Mouse (Mus musculus): ENCODE results near the gene Dnal1. TPM values are rescaled to one million over a fixed set of nuclear protein-coding genes. Genes with fewer than 3 reads are reported as not detected.

The Dnal1 gene
- polyA plus RNA-seq, 1 experiment from 2014 or later: 0.73 TPM

GRCm38 (mm10) chr12:84129931-84130330, 15.8 kb downstream of the Dnal1 start:
- H3K4me1 ChIP-seq: 0 out of 2 replicates have a peak, but pooled peaks cover 3% of the 10 kb centered on the region
- H3K27ac ChIP-seq: no peak overlapping the region
- no peaks in the 10 kb centered on the region for H3K27me3 ChIP-seq (replicated peaks)
- H3K4me2 ChIP-seq: no peak overlapping the region
- WGBS (ENCODE audit: insufficient replicate concordance): 51% methylated on average over 8 of the region's 8 CpGs
- no peaks in the 10 kb centered on the region for H3K36me3 ChIP-seq
- no peak for ATAC-seq
- H3K9me3 ChIP-seq (replicated peaks): no peaks in the 10 kb centered on the region
- H3K9ac ChIP-seq: no peak overlapping the region
- H3K4me3 ChIP-seq: no peak overlapping the region

- WGBS (ENCODE audit: insufficient replicate concordance): 57% methylated on average over 3 of the region's 3 CpGs
- Histone ChIP-seq H3K27me3 (replicated peaks) (no peaks in the 10 kb centered on the region), H3K27ac (no peak overlapping the region), H3K4me1 (0 out of 2 replicates have a peak, but pooled peaks cover 3% of the 10 kb centered on the region), H3K36me3 (no peaks in the 10 kb centered on the region), H3K4me2 (no peak overlapping the region), H3K4me3 (no peak overlapping the region), H3K9me3 (replicated peaks) (no peaks in the 10 kb centered on the region), H3K9ac (no peak overlapping the region)
- ATAC-seq: no peak
Observed at GRCm38 (mm10) chr12:84132265-84132664, 18.1 kb downstream of the Dnal1 start.

GRCm38 (mm10) chr12:84137131-84137530, 23.0 kb downstream of the Dnal1 start:
- H3K27ac ChIP-seq: no peak overlapping the region
- 86% methylated on average over 7 of the region's 7 CpGs for WGBS (ENCODE audit: insufficient replicate concordance)
- no peaks in the 10 kb centered on the region for H3K9me3 ChIP-seq (replicated peaks)
- H3K4me3 ChIP-seq: no peak overlapping the region
- no peaks in the 10 kb centered on the region for H3K27me3 ChIP-seq (replicated peaks)
- H3K36me3 ChIP-seq: no peaks in the 10 kb centered on the region
- no peak overlapping the region for H3K9ac ChIP-seq
- H3K4me2 ChIP-seq: no peak overlapping the region
- no peak for ATAC-seq
- H3K4me1 ChIP-seq: no peaks in the 10 kb centered on the region

- no peak for ATAC-seq
- 55% methylated on average over 4 of the region's 4 CpGs for WGBS (ENCODE audit: insufficient replicate concordance)
- H3K4me3 ChIP-seq: no peak overlapping the region
- no peaks in the 10 kb centered on the region for H3K9me3 ChIP-seq (replicated peaks)
- H3K27me3 ChIP-seq (replicated peaks): no peaks in the 10 kb centered on the region
- H3K27ac ChIP-seq: no peak overlapping the region
- no peaks in the 10 kb centered on the region for H3K36me3 ChIP-seq
- no peaks in the 10 kb centered on the region for H3K4me1 ChIP-seq
- H3K9ac ChIP-seq: no peak overlapping the region
- no peak overlapping the region for H3K4me2 ChIP-seq
Observed at GRCm38 (mm10) chr12:84140135-84140534, 26.0 kb downstream of the Dnal1 start.

GRCm38 (mm10) chr12:84141271-84141670, 27.1 kb downstream of the Dnal1 start:
- Histone ChIP-seq H3K4me1 (no peaks in the 10 kb centered on the region), H3K4me3 (no peak overlapping the region), H3K4me2 (no peak overlapping the region), H3K36me3 (no peaks in the 10 kb centered on the region), H3K27ac (no peak overlapping the region), H3K9me3 (replicated peaks) (no peaks in the 10 kb centered on the region), H3K27me3 (replicated peaks) (no peaks in the 10 kb centered on the region), H3K9ac (no peak overlapping the region)
- no peak for ATAC-seq
- WGBS (ENCODE audit: insufficient replicate concordance): 79% methylated on average over 4 of the region's 4 CpGs

GRCm38 (mm10) chr12:84142281-84143050, 28.3 kb downstream of the Dnal1 start:
- no peaks in the 10 kb centered on the region for H3K36me3 ChIP-seq
- no peak overlapping the region for H3K4me2 ChIP-seq
- peaks cover 9% of the 10 kb centered on the region for H3K4me1 ChIP-seq
- H3K27me3 ChIP-seq (replicated peaks): no peaks in the 10 kb centered on the region
- ATAC-seq: no peak
- no peak overlapping the region for H3K27ac ChIP-seq
- H3K9ac ChIP-seq: no peak overlapping the region
- H3K9me3 ChIP-seq (replicated peaks): no peaks in the 10 kb centered on the region
- H3K4me3 ChIP-seq: no peak overlapping the region
- 68% methylated on average over 14 of the region's 14 CpGs for WGBS (ENCODE audit: insufficient replicate concordance)

GRCm38 (mm10) chr12:84147954-84148621, 33.9 kb downstream of the Dnal1 start, which contains the start of gene Pnma1:
Gene Pnma1, minus strand, starts transcription at chr12:84148489.
- peak; percentile 67 for ATAC-seq
- Histone ChIP-seq H3K27ac (peak within 1 kb of the TSS; percentile 94; the same call in 1 of the 2 replicates), H3K4me2 (peak within 1 kb of the TSS; percentile 90), H3K4me3 (peak within 1 kb of the TSS; percentile 62), H3K9me3 (replicated peaks) (no peaks in the 10 kb centered on the region), H3K4me1 (peaks cover 63% of the 10 kb centered on the region), H3K36me3 (peaks cover 33% of the 10 kb centered on the region), H3K9ac (peak within 1 kb of the TSS; percentile 66), H3K27me3 (replicated peaks) (no peaks in the 10 kb centered on the region)
- 4% methylated on average over 49 of the region's 50 CpGs for WGBS (ENCODE audit: insufficient replicate concordance)

GRCm38 (mm10) chr12:84148622-84149012, 34.5 kb downstream of the Dnal1 start:
- Histone ChIP-seq H3K4me1 (peaks cover 68% of the 10 kb centered on the region), H3K27me3 (replicated peaks) (no peaks in the 10 kb centered on the region), H3K27ac (peak overlapping the region; percentile 41; the same call in 1 of the 2 replicates), H3K9ac (peak overlapping the region; percentile 66; the same call in 1 of the 2 replicates), H3K4me3 (peak overlapping the region; percentile 62), H3K9me3 (replicated peaks) (no peaks in the 10 kb centered on the region), H3K36me3 (peaks cover 39% of the 10 kb centered on the region), H3K4me2 (peak overlapping the region; percentile 90)
- no peak for ATAC-seq
- 21% methylated on average over 10 of the region's 10 CpGs for WGBS (ENCODE audit: insufficient replicate concordance)

GRCm38 (mm10) chr12:84149971-84150370, 35.8 kb downstream of the Dnal1 start:
- Histone ChIP-seq H3K9me3 (replicated peaks) (no peaks in the 10 kb centered on the region), H3K9ac (peak overlapping the region; percentile 49), H3K27ac (peak overlapping the region; percentile 94), H3K4me1 (peaks cover 82% of the 10 kb centered on the region), H3K4me2 (peak overlapping the region; percentile 65), H3K36me3 (peaks cover 52% of the 10 kb centered on the region), H3K4me3 (no peak overlapping the region), H3K27me3 (replicated peaks) (no peaks in the 10 kb centered on the region)
- ATAC-seq: no peak
- 92% methylated on average over 15 of the region's 15 CpGs for WGBS (ENCODE audit: insufficient replicate concordance)

GRCm38 (mm10) chr12:84150976-84151375, 36.8 kb downstream of the Dnal1 start:
- Histone ChIP-seq H3K4me2 (peak overlapping the region; percentile 65), H3K27me3 (replicated peaks) (no peaks in the 10 kb centered on the region), H3K9me3 (replicated peaks) (no peaks in the 10 kb centered on the region), H3K9ac (peak overlapping the region; percentile 73), H3K4me1 (peaks cover 84% of the 10 kb centered on the region), H3K27ac (peak overlapping the region; percentile 94), H3K36me3 (peaks cover 62% of the 10 kb centered on the region), H3K4me3 (peak overlapping the region; percentile 58)
- peak; percentile 88 for ATAC-seq
- WGBS (ENCODE audit: insufficient replicate concordance): 10% methylated on average over 6 of the region's 6 CpGs

GRCm38 (mm10) chr12:84151911-84152310, 37.7 kb downstream of the Dnal1 start:
- Histone ChIP-seq H3K27me3 (replicated peaks) (no peaks in the 10 kb centered on the region), H3K9ac (peak overlapping the region; percentile 73), H3K4me3 (peak overlapping the region; percentile 58), H3K4me1 (peaks cover 81% of the 10 kb centered on the region), H3K36me3 (peaks cover 72% of the 10 kb centered on the region), H3K27ac (peak overlapping the region; percentile 94), H3K9me3 (replicated peaks) (no peaks in the 10 kb centered on the region), H3K4me2 (peak overlapping the region; percentile 65)
- ATAC-seq: no peak
- WGBS (ENCODE audit: insufficient replicate concordance): 63% methylated on average over 10 of the region's 10 CpGs

All from liver, embryonic 12.5 days (tissue).